Mouse (Mus musculus) layer of hippocampus, postnatal 25 days (tissue): ENCODE measurements around the gene Cd28. TPM values are rescaled to one million over a fixed set of nuclear protein-coding genes. Genes with fewer than 3 reads are reported as not detected.

Source experiments
- total RNA-seq, 2 experiments: library from RNA; stranded (reverse); gene quantifications; 2 replicates each; pipeline ENCODE4 v1.2.3; 2021

The Cd28 gene
- total RNA-seq, 2 experiments from 2014 or later: 0.05 to 0.16 TPM

Other genes with a start within 250 kb of the Cd28 start
- gene Raph1, start 149.7 kb upstream of the Cd28 start, total RNA-seq: 10 to 100 TPM; 53.5 to 60.4 TPM
- not detected for gene Ctla4, start 170.2 kb downstream of the Cd28 start, total RNA-seq